Mouse (Mus musculus) 416B (cell line): Measurements from ENCODE around the gene Rnps1.
"Not testable (repeated sequence)": the region's sequence is repeated elsewhere in the genome, so short reads cannot be mapped to it uniquely, and the experiment has no call there.

Experiments
- DNase-seq: peaks from one replicate; pipeline ENCODE4 v3.0.0; 2011; ENCODE audit warnings: low read depth

Gene Rnps1

GRCm38 (mm10) chr17:24414230-24414976, at the start of gene Rnps1:
TSS of gene Rnps1 (plus strand) at chr17:24414565.
- peak; percentile 100 for DNase-seq

DNA sequence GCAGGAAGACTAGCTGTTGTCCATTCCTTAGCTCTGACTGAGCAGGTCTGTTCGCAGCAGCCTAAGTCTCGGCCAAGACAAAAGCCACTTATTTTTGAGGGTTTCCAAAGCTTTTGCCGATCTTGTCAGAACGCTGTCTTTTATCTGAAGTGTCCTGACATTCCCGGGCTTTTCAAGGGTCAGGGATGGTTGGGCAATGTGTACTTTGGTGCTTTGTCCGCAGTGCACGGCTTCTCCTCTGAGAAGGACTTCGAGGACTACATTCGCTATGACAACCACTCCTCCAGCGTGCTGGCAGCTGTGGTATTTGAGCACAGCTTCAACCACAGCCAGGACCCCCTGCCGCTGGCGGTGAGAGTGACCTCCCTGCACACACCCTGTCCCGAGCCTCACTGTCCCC, 48.5 kb upstream of the Rnps1 start:
- DNase-seq: no peak

GRCm38 (mm10) chr17:24375094-24375712, 39.2 kb upstream of the Rnps1 start:
- DNase-seq: no peak

- DNase-seq: no peak
Measured at GRCm38 (mm10) chr17:24375886-24376285, 38.5 kb upstream of the Rnps1 start.

DNA sequence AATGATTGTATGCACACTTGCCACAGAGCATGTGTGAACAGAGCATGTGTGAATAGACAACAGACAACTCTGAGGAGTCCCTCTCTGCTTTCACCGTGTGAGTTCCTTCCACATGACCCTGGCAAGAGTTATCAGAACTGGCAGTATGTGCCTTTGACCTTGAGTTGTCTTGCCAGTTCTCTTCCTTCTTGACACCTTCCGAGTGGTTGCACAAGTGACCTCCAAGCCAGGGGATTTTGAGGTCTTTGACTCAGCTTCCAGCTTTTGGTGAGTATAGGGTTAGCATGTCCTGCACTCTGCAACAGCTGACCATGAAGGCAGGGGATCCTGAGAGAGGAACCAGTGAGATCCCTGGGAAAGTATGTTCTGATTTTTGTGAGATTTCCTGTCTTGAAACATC, 35.9 kb upstream of the Rnps1 start:
- peak; percentile 34 for DNase-seq

DNA sequence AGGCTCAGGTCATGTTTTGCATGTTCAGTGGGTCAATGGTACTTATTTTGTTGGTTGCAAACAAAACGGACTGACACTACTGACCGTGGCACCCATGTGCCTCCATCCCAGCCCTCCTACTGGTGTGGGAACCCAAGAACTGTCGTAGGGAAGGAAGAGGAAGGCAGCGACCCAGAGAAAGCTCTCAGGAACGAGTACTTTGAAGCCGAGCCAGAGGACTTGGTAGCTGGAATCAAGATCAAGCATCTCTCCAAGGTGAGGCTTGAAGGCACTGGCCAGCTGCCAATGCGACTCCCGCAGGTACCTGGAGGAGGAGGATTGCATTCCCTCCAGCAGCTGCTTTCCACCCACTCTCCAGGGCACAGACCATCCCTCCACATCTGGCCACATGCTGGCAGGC, 30.6 kb upstream of the Rnps1 start:
- DNase-seq: no peak

DNA sequence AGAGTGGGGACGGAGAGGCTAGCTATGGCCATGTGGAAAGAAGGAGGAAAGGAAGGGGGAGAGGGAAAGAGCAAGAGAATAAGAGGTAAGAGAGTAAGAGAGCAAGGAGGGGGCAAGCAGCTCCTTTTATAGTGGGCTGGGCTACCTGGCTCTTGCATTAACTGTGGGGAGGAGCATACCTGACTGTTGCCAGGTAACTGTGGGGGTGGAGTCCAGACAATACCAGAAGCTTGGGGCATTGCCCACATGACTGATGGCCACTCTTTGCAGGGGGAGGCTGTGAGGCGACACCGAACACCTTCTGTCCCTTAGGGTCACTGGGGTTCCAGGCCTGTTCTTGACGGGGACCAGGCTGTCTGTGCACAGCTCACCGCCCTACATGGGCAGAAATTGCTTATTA, 25.7 kb upstream of the Rnps1 start:
- no peak for DNase-seq

- peak; percentile 59 for DNase-seq
Measured at GRCm38 (mm10) chr17:24389865-24390264, 24.5 kb upstream of the Rnps1 start.

DNA sequence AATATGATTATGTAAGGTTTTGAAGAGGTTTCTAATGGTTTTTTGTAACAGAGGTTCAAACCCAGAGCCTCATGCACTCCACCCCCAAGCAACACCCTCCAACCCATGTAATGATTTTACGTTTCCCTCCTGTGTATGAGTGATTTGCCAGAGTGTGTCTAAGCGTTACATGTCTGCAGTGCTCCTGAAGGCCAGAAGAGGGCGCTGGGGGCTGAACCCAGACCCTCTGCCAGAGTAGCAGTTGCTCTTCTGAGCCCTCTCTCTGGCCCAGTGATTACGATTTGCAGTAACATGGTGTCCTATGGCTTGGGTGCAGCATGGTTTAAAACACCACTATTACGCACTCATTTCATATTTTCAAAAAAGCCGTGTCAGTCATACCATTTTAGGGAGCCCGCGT, 23.2 kb upstream of the Rnps1 start:
- peak; percentile 28 for DNase-seq

DNA sequence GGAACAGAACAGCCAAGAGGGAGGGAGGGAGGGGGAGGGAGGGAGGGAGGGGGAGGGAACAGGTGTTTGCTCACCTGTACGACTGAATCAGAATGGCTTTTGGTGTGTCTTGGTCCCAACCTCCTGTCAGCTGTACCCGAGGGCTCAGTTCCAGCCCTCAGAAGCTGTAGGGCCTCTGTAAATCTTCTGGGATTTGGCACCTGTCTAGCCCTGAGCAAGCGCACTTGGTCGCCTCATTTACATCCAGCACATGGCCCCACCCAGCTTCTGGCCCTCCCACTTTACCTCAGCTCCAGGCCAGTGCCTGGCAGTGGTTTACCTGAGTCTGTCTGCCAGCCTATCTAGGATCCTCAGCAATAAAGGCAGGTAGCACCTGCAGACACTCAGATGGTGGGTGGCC, 20.8 kb upstream of the Rnps1 start:
- DNase-seq: no peak

GRCm38 (mm10) chr17:24394456-24394855, 19.9 kb upstream of the Rnps1 start:
- DNase-seq: no peak

- no peak for DNase-seq
Measured at GRCm38 (mm10) chr17:24402371-24402770, 12.0 kb upstream of the Rnps1 start.

DNA sequence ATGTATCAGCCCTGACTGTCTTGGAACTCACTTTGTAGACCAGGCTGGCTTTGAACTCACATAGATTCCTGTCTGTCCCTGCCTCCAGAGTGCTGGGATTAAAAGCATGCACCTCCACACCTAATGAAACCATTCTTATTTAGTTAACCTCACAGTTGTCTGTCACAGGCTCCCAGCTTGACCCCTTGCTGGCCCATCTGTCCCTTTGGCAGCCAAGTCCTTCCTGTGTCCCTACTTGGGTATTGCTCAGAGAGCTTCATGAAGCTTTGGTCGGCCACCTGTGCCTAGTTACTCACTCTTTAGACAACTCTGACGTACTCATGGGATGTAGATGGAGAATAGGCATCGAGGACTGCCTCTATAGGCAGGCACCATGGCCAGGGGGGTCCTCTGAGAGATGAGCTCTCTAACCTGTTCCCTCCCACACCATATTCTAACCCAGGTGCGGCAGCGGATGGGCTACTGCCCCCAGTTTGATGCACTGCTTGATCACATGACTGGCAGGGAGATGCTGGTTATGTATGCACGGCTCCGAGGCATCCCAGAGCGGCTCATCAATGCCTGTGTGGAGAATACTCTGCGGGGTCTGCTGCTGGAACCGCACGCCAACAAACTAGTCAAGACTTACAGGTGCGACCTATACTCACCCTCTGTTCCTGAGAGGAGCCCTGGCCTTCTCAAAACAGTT, 7.1 kb upstream of the Rnps1 start:
- no peak for DNase-seq

DNA sequence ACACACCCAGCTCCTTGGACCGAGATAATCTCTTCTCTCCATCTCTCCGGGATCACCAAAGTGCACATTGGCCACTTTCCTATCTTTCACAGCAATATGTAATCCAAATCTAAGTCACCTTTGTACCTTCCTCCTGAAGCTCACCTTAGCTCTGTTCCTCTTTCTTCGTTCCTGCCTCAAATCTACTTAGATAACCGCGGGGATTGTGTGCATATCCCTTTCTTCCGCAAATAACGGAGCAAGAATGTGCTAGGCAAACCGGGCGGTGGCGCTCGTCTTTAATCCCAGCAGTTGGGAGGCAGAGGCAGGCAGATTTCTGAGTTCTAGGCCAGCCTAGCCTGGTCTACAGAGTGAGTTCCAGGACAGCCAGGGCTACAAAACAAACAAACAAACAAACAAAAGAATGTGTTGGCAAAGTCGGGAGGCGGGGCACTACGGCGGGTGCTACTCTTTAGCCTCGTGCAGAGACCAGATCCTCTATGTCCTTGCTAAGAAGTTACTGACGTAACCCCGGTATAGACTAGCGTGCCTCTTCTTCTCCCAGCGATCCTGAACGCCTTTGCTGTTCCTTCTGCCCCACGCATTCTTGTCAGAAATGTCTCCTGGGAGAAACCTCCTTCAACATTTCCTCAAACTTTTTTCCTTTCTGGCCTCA, 681 bp upstream of the Rnps1 start:
- peak; percentile 79 for DNase-seq

DNA sequence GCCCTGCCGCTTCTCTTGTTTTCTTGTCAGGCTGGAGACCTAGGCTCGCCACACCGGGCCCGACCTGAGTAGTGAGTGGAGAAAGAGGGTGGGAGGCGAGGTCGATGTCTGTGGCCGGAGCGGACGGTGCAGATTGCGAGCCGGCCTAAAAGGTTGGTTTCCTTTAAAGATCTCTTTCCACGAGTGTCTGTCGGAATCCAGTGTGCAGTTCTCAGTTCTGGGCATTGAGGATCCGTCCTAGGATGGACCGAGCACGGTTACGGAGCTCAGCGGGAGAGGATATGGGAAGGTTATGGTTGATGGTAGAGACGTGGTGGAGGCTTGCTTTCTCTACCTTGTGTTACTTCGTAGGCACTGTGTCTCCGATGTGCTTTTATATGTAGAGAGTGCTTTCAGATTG, 646 bp downstream of the Rnps1 start:
- DNase-seq: no peak

DNA sequence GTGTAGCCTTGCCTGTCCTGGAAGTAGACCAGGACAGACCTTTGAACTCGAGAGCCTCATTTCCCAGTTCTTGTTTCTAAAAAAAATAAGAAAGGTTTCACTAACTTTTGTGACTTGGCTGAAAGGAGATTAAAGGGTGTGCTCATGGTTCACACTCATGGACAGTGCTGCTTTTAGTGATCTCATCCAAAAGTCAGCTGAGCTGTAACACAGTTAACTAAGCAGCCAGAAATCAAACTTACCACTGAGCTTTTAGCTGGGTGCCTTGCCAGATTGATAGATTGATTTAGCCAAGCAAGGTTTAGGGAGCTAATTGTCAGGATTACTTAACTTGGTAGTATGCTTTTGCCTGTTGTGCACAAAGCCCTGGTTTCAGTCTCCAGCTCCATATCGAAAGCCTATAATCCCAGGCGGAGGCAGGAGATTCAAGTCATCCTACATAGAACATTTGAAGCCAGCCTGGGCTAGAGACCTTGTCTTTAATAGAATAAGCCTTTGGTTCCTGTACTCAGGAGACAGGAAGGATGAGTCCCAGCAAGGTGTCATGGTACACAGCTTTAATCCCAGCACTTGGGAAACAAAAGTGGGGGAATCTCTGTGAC, 1.8 kb downstream of the Rnps1 start:
- DNase-seq: no peak

GRCm38 (mm10) chr17:24423114-24423513, 8.7 kb downstream of the Rnps1 start:
- DNase-seq: no peak

DNA sequence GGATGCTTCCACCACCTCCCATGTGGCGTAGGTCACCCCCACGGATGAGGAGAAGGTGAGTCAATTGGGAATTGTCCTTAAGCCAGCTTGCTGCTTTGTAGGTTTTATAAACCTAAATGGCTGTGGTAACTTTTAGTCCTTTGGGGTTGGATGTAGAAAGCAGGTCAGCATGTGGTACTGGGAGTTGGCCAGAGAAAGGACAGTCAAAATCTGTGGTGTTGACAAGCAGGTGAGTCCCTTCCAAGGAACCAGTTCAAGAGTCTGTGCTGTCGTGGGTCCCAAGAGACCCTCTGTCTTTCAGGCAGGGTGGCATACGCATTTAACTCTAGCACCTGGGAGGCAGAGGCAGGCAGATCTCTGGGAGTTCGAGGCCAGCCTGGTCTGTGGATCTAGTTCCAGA, 10.1 kb downstream of the Rnps1 start:
- DNase-seq: no peak

- DNase-seq: not testable (repeated sequence)
Measured at GRCm38 (mm10) chr17:24425326-24425725, 11.0 kb downstream of the Rnps1 start.

GRCm38 (mm10) chr17:24425905-24426304, 11.5 kb downstream of the Rnps1 start:
- DNase-seq: no peak

GRCm38 (mm10) chr17:24426471-24427169, 12.3 kb downstream of the Rnps1 start, which contains the start of gene Eci1:
TSS of gene Eci1 (plus strand) at chr17:24426641.
- DNase-seq: peak; percentile 96

DNA sequence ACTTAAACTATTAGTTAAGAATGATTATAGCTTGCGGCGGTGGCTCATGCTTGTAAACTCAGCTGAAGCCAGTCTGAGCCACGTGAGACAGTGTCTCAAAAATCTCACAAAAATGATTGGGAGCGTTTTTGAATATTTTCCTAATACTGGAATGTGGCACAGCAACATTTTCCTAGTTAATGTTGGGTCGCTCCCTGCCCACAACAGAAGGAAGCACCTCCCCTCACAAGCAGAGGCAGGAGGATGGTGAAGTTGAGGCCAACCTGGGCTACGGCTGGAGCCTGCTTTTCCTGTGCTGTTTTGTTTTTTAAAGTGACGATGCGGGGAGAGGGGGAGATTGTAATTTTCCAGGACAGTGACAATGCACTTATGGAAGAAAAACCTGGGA, 12.8 kb downstream of the Rnps1 start:
- peak; percentile 43 for DNase-seq
